Mouse (Mus musculus) ES-E14 (cell line): ENCODE data around the gene Zfp618.

Experiments used
- MAFK ChIP-seq: IDR thresholded peaks from 2 replicates; pipeline ENCODE4 v1.6.1; 2014; ENCODE audit warnings: mild to moderate bottlenecking, low read depth, low read length, inconsistent platforms; ENCODE audit not compliant: insufficient read depth
- ZC3H11A ChIP-seq: IDR thresholded peaks from 2 replicates; pipeline ENCODE4 v1.6.1; 2012; ENCODE audit warnings: low read depth, mild to moderate bottlenecking, inconsistent platforms, low read length, borderline replicate concordance

GRCm38 (mm10) chr4:63002386-63002785 is 37.0 kb downstream of the Zfp618 start:
- TF ChIP-seq ZC3H11A (no peak), MAFK (no peak)
